Mouse (Mus musculus): ENCODE data around the gene Dstn.

DNA sequence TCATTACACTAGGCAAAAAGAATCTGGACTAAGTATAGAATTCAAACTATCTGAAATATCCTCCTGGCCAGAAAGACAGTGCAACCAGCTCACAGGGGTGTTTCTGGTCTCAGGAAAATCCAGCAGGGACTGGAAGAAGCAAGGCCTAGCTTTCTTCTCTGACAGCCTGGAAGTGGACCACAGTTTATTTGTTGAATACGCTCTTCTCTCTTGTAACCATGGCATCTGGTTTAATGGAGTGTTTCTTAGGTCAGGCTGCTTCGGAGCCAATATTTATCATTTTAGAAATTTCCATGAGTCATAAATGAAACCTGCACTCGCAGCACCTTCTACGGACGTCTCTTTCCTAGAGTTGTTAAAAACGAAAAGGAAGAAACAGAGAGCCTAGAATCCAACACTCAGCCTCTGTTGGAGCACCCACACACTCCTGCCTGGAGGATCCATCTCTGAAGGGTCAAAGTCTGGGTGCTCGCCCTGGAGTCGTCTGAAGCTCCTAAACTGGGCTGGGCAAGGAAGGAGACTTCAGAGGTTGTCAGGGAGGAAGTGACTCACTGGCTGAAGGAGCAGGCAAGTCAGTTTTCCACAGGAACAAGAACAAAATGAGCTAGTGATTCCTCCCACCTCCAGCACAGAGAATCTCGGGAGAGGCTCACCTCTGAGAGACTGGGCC lies 11.6 kb upstream of the Dstn start:
- TF ChIP-seq POLR2A (IDR thresholded peaks at IDR 0.05; ENCODE audit: extremely low read depth, insufficient read depth, low read length) (no peak), CTCF (IDR thresholded peaks at IDR 0.05; ENCODE audit: low read depth, low read length) (no peak)
